Mouse (Mus musculus): ENCODE measurements around the gene Agpat2.

GRCm38 (mm10) chr2:26585713-26586112, 18.5 kb downstream of the Agpat2 start:
- no peak for TF ChIP-seq POLR2A (IDR thresholded peaks at IDR 0.05; ENCODE audit: low read depth, low read length)
- TF ChIP-seq CTCF (IDR thresholded peaks at IDR 0.05; ENCODE audit: extremely low read depth, insufficient read length, insufficient replicate concordance, low read depth, low read length): no peak
